Mouse (Mus musculus) cortical plate, adult 2 months (tissue): ENCODE measurements at regions not wholly inside any gene's neighbourhood (a gene's known extent, or its start where the extent isn't known, plus 50 kb on each side); places are given as distances from the start of the nearest gene placed in this dataset.

Experiments used
- CTCF ChIP-seq: fragments of 200-500 bp; IDR thresholded peaks from 2 replicates; pipeline ENCODE4 v1.5.1; 2011; ENCODE audit warnings: mild to moderate bottlenecking, control low read depth, low read length; ENCODE audit not compliant: insufficient read depth; ENCODE audit errors: extremely low read depth
- POLR2A ChIP-seq: fragments of 200-500 bp; IDR thresholded peaks from 2 replicates; pipeline ENCODE4 v1.6.1; 2011; ENCODE audit warnings: mild to moderate bottlenecking, low read length, control low read depth; ENCODE audit not compliant: insufficient read depth; ENCODE audit errors: extremely low read depth

DNA sequence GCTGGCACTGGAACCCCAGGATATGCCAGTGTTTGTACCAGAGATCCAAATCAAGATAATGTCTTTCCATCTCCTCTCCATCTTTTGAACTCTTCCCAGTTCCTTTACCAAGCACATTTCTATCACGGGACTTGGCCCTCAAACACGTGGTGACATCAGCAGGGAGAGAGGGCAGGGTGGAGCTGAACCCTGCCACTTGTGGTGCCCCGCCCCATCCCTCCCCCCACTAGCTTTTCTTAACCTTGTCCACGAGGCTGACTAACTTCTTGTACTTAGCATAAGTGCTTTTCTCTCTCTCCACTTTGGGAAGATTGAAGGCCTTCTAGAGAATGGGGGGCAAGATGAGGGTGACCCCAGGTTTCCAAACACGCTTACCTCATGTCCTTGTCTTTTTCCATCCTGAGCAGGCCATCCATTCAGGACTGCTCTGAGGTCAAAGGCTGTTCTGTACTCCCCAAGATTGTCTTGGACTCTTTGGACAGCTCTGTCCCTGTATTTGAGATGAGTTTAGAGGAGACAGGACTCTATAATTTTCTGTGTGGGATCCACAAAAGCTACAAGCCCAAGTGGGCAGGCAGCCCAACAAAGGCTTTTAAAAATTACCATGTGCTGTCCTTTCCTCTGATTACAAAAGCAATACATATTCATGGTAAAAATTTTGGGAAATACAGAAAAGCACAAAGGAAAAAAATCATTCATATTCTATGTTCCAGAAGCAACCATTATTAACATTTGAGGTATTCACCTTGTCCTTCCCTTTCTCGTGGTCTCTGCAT, 192.7 kb upstream of the 4931429L15Rik start:
- TF ChIP-seq POLR2A: no peak
- no peak for TF ChIP-seq CTCF
